In genomic region chr14:74918521-74919103, GRCm38 (mm10) we compare ENCODE assay signal across 14 mouse cellular contexts. TPM values are rescaled to one million over a fixed set of nuclear protein-coding genes. Genes with fewer than 3 reads are reported as not detected.
A peak's percentile ranks its signal among the peaks of the same experiment; 100 is the strongest.
DNase-seq lines count a peak whose midpoint lies in the region; ATAC-seq lines count a peak whose summit lies in the region.
"Had no signal": no experiment of that assay in that cellular context is flagged by ENCODE, and none has a peak within 500 bp of the region (broad histone marks: within the 10 kb centered on the region; RNA-seq: fewer than 3 reads in every experiment).

No protein-coding gene starts in this region.

- H3K36me3 ChIP-seq in liver, embryonic 16.5 days (ENCODE audit: control insufficient read depth, insufficient read depth): no peaks in the 10 kb centered on the region
- H3K36me3 ChIP-seq in liver, embryonic 11.5 days (ENCODE audit: control insufficient read depth, insufficient read depth, low read length): no peaks in the 10 kb centered on the region
- no peaks in the 10 kb centered on the region for H3K36me3 ChIP-seq in splenic B cell, adult 2 months (ENCODE audit: control insufficient read depth, insufficient read depth, low read length, poor library complexity, severe bottlenecking)
- H3K36me3 ChIP-seq in forebrain, embryonic 16.5 days (ENCODE audit: control insufficient read depth, insufficient read depth): no peaks in the 10 kb centered on the region
- H3K36me3 ChIP-seq: neural tube, embryonic 13.5 days had no signal

- no peaks in the 10 kb centered on the region for H3K27me3 ChIP-seq in liver, embryonic 16.5 days (ENCODE audit: control insufficient read depth, insufficient read depth, low read depth, low read length)
- H3K27me3 ChIP-seq in liver, embryonic 11.5 days (replicated peaks; ENCODE audit: control insufficient read depth, insufficient read depth, low read length): no peaks in the 10 kb centered on the region
- H3K27me3 ChIP-seq in splenic B cell, adult 2 months (ENCODE audit: control insufficient read depth, insufficient read depth, low read length, poor library complexity, severe bottlenecking): no peaks in the 10 kb centered on the region
- no peaks in the 10 kb centered on the region for H3K27me3 ChIP-seq in forebrain, embryonic 16.5 days (replicated peaks; ENCODE audit: control insufficient read depth, insufficient read depth, low read length)
- H3K27me3 ChIP-seq: neural tube, embryonic 13.5 days; Patski had no signal

- H3K9me3 ChIP-seq in liver, embryonic 16.5 days (replicated peaks; ENCODE audit: control insufficient read depth, low read length): no peaks in the 10 kb centered on the region
- H3K9me3 ChIP-seq in liver, embryonic 11.5 days (ENCODE audit: control insufficient read depth, low read length): no peaks in the 10 kb centered on the region
- no peaks in the 10 kb centered on the region for H3K9me3 ChIP-seq in forebrain, embryonic 16.5 days (ENCODE audit: control insufficient read depth, low read length)
- H3K9me3 ChIP-seq: neural tube, embryonic 13.5 days had no signal

- no peak for ATAC-seq in liver, embryonic 16.5 days (ENCODE audit: low read depth)
- no peak for ATAC-seq in liver, embryonic 11.5 days (replicated peaks; ENCODE audit: low FRiP score)
- ATAC-seq in forebrain, embryonic 16.5 days: no peak
- ATAC-seq: Patski had no signal

- H3K4me1 ChIP-seq in liver, embryonic 16.5 days (ENCODE audit: control insufficient read depth, low read depth, low read length): peaks cover 7% of the 10 kb centered on the region
- H3K4me1 ChIP-seq in liver, embryonic 11.5 days (replicated peaks; ENCODE audit: control insufficient read depth, insufficient read depth, low read length): peaks cover 11% of the 10 kb centered on the region; the same call in 1 of the 2 replicates
- peaks cover 18% of the 10 kb centered on the region for H3K4me1 ChIP-seq in forebrain, embryonic 16.5 days (replicated peaks; ENCODE audit: control insufficient read depth, insufficient read depth, low read length)

- no peak overlapping the region for H3K9ac ChIP-seq in liver, embryonic 16.5 days (ENCODE audit: low read depth, low read length)
- no peak overlapping the region for H3K9ac ChIP-seq in liver, embryonic 11.5 days (ENCODE audit: low read depth, low read length)
- H3K9ac ChIP-seq in forebrain, embryonic 16.5 days (replicated peaks; ENCODE audit: low read depth, low read length): no peak overlapping the region
- H3K9ac ChIP-seq: neural tube, embryonic 13.5 days had no signal

- H3K4me3 ChIP-seq in liver, embryonic 16.5 days (ENCODE audit: low read depth, low read length): no peak overlapping the region
- no peak overlapping the region for H3K4me3 ChIP-seq in liver, embryonic 11.5 days (ENCODE audit: low read depth, low read length)
- no peak overlapping the region for H3K4me3 ChIP-seq in forebrain, embryonic 16.5 days (replicated peaks; ENCODE audit: low read length)
- H3K4me3 ChIP-seq: neural tube, embryonic 13.5 days had no signal

- DNase-seq in liver, embryonic 11.5 days (ENCODE audit: low spot score): no peak
- DNase-seq in CD8-positive naive resting alpha-beta T cell, adult 2 months (ENCODE audit: low read depth in 2 of 2, low spot score in 2 of 2): peak; percentile 37 to 61
- DNase-seq in adrenal gland, postnatal 10 days: peak; percentile 30
- peak; percentile 65 for DNase-seq in splenic B cell, adult 2 months (ENCODE audit: low read depth, low spot score)
- DNase-seq in right cerebral cortex, postnatal 10 days (ENCODE audit: low spot score in 2 of 2): no peak
- DNase-seq: heart, postnatal 4 days; kidney, adult 11 months; lung, adult 18-20 months; right cerebral cortex, postnatal 4 days had no signal

- H3K27ac ChIP-seq in liver, embryonic 16.5 days (ENCODE audit: low read length): no peak overlapping the region
- H3K27ac ChIP-seq in liver, embryonic 11.5 days (ENCODE audit: low read depth, low read length): no peak overlapping the region
- no peak overlapping the region for H3K27ac ChIP-seq in forebrain, embryonic 16.5 days (ENCODE audit: low read length)
- H3K27ac ChIP-seq: neural tube, embryonic 13.5 days had no signal

- H3K4me2 ChIP-seq in liver, embryonic 16.5 days (ENCODE audit: low read depth, low read length): 0 out of 2 replicates have a peak overlapping the region, but pooled peaks have one; percentile 6
- no peak overlapping the region for H3K4me2 ChIP-seq in liver, embryonic 11.5 days
- H3K4me2 ChIP-seq in forebrain, embryonic 16.5 days (ENCODE audit: low read length): no peak overlapping the region
- H3K4me2 ChIP-seq: midbrain, embryonic 11.5 days; neural tube, embryonic 13.5 days had no signal

- 54% methylated on average over 5 of the region's 5 CpGs for WGBS in liver, embryonic 16.5 days (ENCODE audit: insufficient replicate concordance)
- 76% methylated on average over 5 of the region's 5 CpGs for WGBS in liver, embryonic 11.5 days
- WGBS in forebrain, embryonic 16.5 days: 92% methylated on average over 5 of the region's 5 CpGs

RNA-seq across cellular contexts. Expression of gene Lrch1, which starts 29.1 kb away (rescaled TPM):
- 4.1 and 4.5 TPM in 2 replicates for polyA plus RNA-seq in liver, embryonic 16.5 days (2015; fragmentation: Nextera tagmentation; extraction: Ambion mirVana)
- polyA plus RNA-seq in liver, embryonic 11.5 days (2014; fragmentation: Nextera tagmentation; extraction: Ambion mirVana): 7.9 and 8.0 TPM in 2 replicates
- total RNA-seq in adrenal gland, postnatal 10 days (2021): 10 to 100 TPM; 13.7 to 16.2 TPM
- 11.4 and 12.5 TPM in 2 replicates for polyA plus RNA-seq in forebrain, embryonic 16.5 days (2015; fragmentation: Nextera tagmentation; extraction: Ambion mirVana)

Comparison
In these comparisons a context has a peak if more than half of its experiments do, and no peak if none do; other contexts are left out.
1. DNase-seq: peak in CD8-positive naive resting alpha-beta T cell, adult 2 months (2 of 2), adrenal gland, postnatal 10 days (single experiment) and splenic B cell, adult 2 months (single experiment); none in liver, embryonic 11.5 days (single experiment) and right cerebral cortex, postnatal 10 days (0 of 2).